Mouse (Mus musculus): ENCODE data around the gene Gstm7.

DNA sequence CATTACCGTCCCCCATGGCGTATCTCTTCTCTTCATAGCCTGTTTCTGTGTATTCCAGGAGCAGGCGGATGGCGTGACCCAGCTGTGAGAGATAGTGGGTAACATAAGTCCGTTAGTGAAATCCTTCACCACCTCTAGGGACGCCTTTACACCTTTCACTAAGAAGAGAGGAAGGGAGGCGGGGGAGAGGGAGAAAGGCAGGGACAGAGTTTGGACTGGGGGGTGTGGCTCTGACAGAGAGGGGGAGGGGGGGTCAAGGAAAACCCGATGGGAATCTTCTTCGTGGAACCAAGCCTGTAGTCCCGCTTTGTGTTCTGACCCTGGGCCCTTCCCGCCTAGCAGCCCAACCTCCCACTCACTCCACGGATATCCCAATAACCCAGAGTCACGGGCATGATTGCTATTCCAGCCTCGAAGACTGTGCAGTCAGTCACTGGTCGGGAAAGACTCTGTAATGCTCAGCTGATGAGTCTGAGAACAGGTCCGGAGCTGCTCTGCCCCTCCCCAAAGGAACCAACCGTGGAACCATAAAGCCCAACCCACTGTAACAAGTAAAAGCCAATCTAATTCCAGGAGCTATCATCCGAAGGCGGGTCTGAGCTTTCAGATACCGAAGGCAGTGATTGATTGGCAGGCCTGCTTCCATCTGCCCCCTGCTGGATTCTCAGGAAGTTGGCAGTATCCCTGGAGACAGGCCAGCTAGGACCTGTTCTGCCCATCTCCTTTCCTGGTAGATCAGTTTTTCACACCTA is 11.8 kb upstream of the Gstm7 start, which contains the start of gene Gstm6:
- TF ChIP-seq POLR2A (IDR thresholded peaks at IDR 0.05; ENCODE audit: insufficient read depth, low read depth, low read length): no peak
- TF ChIP-seq CTCF (IDR thresholded peaks at IDR 0.05; ENCODE audit: insufficient read depth, low read depth, low read length): no peak

All from olfactory bulb, adult 2 months (tissue).